Mouse (Mus musculus) intestine, postnatal 0 days (tissue): ENCODE measurements at regions not wholly inside any gene's neighbourhood (a gene's known extent, or its start where the extent isn't known, plus 50 kb on each side); places are given as distances from the start of the nearest gene placed in this dataset.

Experiments used
- ATAC-seq: fragments of 200-750 bp; cut with Nextera tagmentation; 2 replicates; pipeline ENCODE4 v1.8.0; 2017; ENCODE audit warnings: mild to moderate bottlenecking, moderate TSS enrichment, moderate library complexity
- H3K27ac ChIP-seq: fragments of 300-500 bp; sonication (generic); 2 replicates; pipeline ENCODE4 v1.5.1; 2014; ENCODE audit warnings: mild to moderate bottlenecking, low read depth, low read length, moderate library complexity
- H3K27me3 ChIP-seq: fragments of 300-500 bp; sonication (generic); replicated peaks from 2 replicates; pipeline ENCODE4 v1.6.1; 2014; ENCODE audit warnings: low read length, mixed read lengths; ENCODE audit not compliant: control insufficient read depth, insufficient read depth
- H3K36me3 ChIP-seq: fragments of 300-500 bp; sonication (generic); 2 replicates; pipeline ENCODE4 v1.6.1; 2014; ENCODE audit warnings: mild to moderate bottlenecking, moderate library complexity; ENCODE audit not compliant: control insufficient read depth, insufficient read depth
- H3K4me1 ChIP-seq: fragments of 300-500 bp; sonication (generic); replicated peaks from 2 replicates; pipeline ENCODE4 v1.6.1; 2014; ENCODE audit warnings: antibody characterized with exemption, low read length, mixed read lengths; ENCODE audit not compliant: control insufficient read depth, insufficient read depth
- H3K4me2 ChIP-seq: fragments of 300-500 bp; sonication (generic); replicated peaks from 2 replicates; pipeline ENCODE4 v1.6.1; 2014; ENCODE audit warnings: low read depth, mild to moderate bottlenecking, moderate library complexity
- H3K4me3 ChIP-seq: fragments of 300-500 bp; sonication (generic); 2 replicates; pipeline ENCODE4 v1.5.1; 2014; ENCODE audit warnings: low read depth, low read length
- H3K9ac ChIP-seq: fragments of 300-500 bp; sonication (generic); 2 replicates; pipeline ENCODE4 v1.6.1; 2014; ENCODE audit warnings: mild to moderate bottlenecking, low read depth, low read length
- H3K9me3 ChIP-seq: fragments of 300-500 bp; sonication (generic); 2 replicates; pipeline ENCODE4 v1.6.1; 2016; ENCODE audit warnings: mixed run types; ENCODE audit not compliant: control insufficient read depth
- CTCF ChIP-seq: sonication (generic); IDR thresholded peaks from 2 replicates; pipeline ENCODE4 v1.5.1; 2016; ENCODE audit warnings: low read depth, mild to moderate bottlenecking, control low read depth, antibody characterized with exemption, moderate library complexity
- WGBS: fragments of 180-500 bp; shearing (Covaris S2); extraction: QIAGEN DNeasy Blood & Tissue Kit; methylation state at CpG from one replicate; pipeline ENCODE4 v1.1.7; 2014; 5-methylcytosine and 5-hydroxymethylcytosine counted together

- no peak overlapping the region for H3K4me3 ChIP-seq
- WGBS = 68% methylated on average over 3 of the region's 3 CpGs
- TF ChIP-seq CTCF = no peak
- no peak overlapping the region for H3K9ac ChIP-seq
- no peaks in the 10 kb centered on the region for H3K27me3 ChIP-seq
- H3K27ac ChIP-seq = no peak overlapping the region
- ATAC-seq = no peak
- H3K36me3 ChIP-seq = no peaks in the 10 kb centered on the region
- H3K4me1 ChIP-seq = no peaks in the 10 kb centered on the region
- H3K9me3 ChIP-seq = no peaks in the 10 kb centered on the region
- H3K4me2 ChIP-seq = no peak overlapping the region
Measured at GRCm38 (mm10) chr10:100685748-100686147, 95.5 kb downstream of the 1700017N19Rik start.

GRCm38 (mm10) chr10:100695944-100696343 is 105.7 kb downstream of the 1700017N19Rik start:
- Histone ChIP-seq H3K4me1 (no peaks in the 10 kb centered on the region), H3K27me3 (no peaks in the 10 kb centered on the region), H3K4me3 (no peak overlapping the region), H3K36me3 (no peaks in the 10 kb centered on the region), H3K9ac (no peak overlapping the region), H3K9me3 (no peaks in the 10 kb centered on the region), H3K27ac (no peak overlapping the region), H3K4me2 (no peak overlapping the region)
- WGBS = 82% methylated on average over 2 of the region's 2 CpGs
- TF ChIP-seq CTCF = no peak
- ATAC-seq = no peak

- H3K4me2 ChIP-seq = no peak overlapping the region
- no peak overlapping the region for H3K4me3 ChIP-seq
- no peak overlapping the region for H3K9ac ChIP-seq
- WGBS = 75% methylated on average over 4 of the region's 4 CpGs
- H3K9me3 ChIP-seq = no peaks in the 10 kb centered on the region
- H3K27me3 ChIP-seq = no peaks in the 10 kb centered on the region
- ATAC-seq = no peak
- TF ChIP-seq CTCF = no peak
- H3K36me3 ChIP-seq = no peaks in the 10 kb centered on the region
- no peaks in the 10 kb centered on the region for H3K4me1 ChIP-seq
- H3K27ac ChIP-seq = no peak overlapping the region
Measured at GRCm38 (mm10) chr10:100699206-100699605, 108.9 kb downstream of the 1700017N19Rik start.

- Histone ChIP-seq H3K4me3 (no peak overlapping the region), H3K4me2 (no peak overlapping the region), H3K27me3 (no peaks in the 10 kb centered on the region), H3K36me3 (no peaks in the 10 kb centered on the region), H3K9ac (no peak overlapping the region), H3K9me3 (no peaks in the 10 kb centered on the region), H3K27ac (no peak overlapping the region), H3K4me1 (no peaks in the 10 kb centered on the region)
- TF ChIP-seq CTCF = no peak
- ATAC-seq = no peak
- WGBS = 73% methylated on average over 10 of the region's 10 CpGs
Measured at GRCm38 (mm10) chr10:100700281-100701205, 110.3 kb downstream of the 1700017N19Rik start.

GRCm38 (mm10) chr10:100701938-100702337 is 111.7 kb downstream of the 1700017N19Rik start:
- Histone ChIP-seq H3K27me3 (no peaks in the 10 kb centered on the region), H3K27ac (no peak overlapping the region), H3K36me3 (no peaks in the 10 kb centered on the region), H3K9me3 (no peaks in the 10 kb centered on the region), H3K4me3 (no peak overlapping the region), H3K4me2 (no peak overlapping the region), H3K9ac (no peak overlapping the region), H3K4me1 (no peaks in the 10 kb centered on the region)
- 79% methylated on average over 6 of the region's 6 CpGs for WGBS
- TF ChIP-seq CTCF = no peak
- no peak for ATAC-seq

- Histone ChIP-seq H3K9me3 (no peaks in the 10 kb centered on the region), H3K36me3 (no peaks in the 10 kb centered on the region), H3K4me2 (no peak overlapping the region), H3K4me1 (no peaks in the 10 kb centered on the region), H3K27ac (no peak overlapping the region), H3K4me3 (no peak overlapping the region), H3K9ac (no peak overlapping the region), H3K27me3 (no peaks in the 10 kb centered on the region)
- no peak for ATAC-seq
- TF ChIP-seq CTCF = no peak
- 85% methylated on average over 7 of the region's 7 CpGs for WGBS
Measured at GRCm38 (mm10) chr10:100716084-100716667, 125.9 kb downstream of the 1700017N19Rik start.
